Mouse (Mus musculus) megakaryocyte, embryonic 14.5 days (primary cell): ENCODE data around the gene Psmb2.

Experiments used
- FLI1 ChIP-seq: IDR thresholded peaks from 2 replicates; pipeline ENCODE4 v1.6.1; 2012; ENCODE audit warnings: low read length, inconsistent platforms, mixed read lengths
- GATA1 ChIP-seq: IDR thresholded peaks from 3 replicates; pipeline ENCODE4 v1.6.1; 2012; ENCODE audit warnings: mixed read lengths, low read length, inconsistent platforms, borderline replicate concordance

- TF ChIP-seq GATA1 (no peak), FLI1 (no peak)
Observed at GRCm38 (mm10) chr4:126655356-126655755, 22.1 kb upstream of the Psmb2 start.
